Mouse (Mus musculus) ES-Bruce4 (cell line): ENCODE measurements at regions not wholly inside any gene's neighbourhood (a gene's known extent, or its start where the extent isn't known, plus 50 kb on each side); places are given as distances from the start of the nearest gene placed in this dataset.

Experiments
- CTCF ChIP-seq: IDR thresholded peaks from one replicate; pipeline ENCODE4 v1.8.1; 2011; ENCODE audit warnings: low read depth, low read length
- POLR2A ChIP-seq: IDR thresholded peaks from one replicate; pipeline ENCODE4 v1.8.1; 2011; ENCODE audit warnings: low read length; ENCODE audit not compliant: insufficient read depth

DNA sequence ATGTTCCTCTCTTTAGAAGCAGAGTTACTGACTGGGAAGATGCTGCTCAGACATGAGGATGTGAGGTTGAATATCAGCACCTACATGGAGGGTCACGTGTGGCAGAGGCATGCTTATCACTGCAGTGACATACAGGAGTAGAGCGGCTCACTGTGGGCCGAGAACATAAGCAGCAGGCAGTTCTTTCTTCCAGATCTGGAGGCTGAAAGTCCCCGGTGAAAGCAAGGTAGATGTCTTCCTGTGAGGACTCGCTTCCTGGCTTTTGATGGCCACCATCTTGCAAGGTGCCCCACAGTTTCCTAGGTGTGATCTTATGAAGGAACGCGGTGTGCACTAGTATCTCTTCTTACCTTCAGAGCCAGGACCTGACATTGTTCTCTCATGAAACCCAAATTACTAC, 505.5 kb upstream of the Mki67 start:
- TF ChIP-seq POLR2A (no peak), CTCF (no peak)
